Mouse (Mus musculus) kidney, postnatal 0 days (tissue): ENCODE data around the gene Tmem63a. TPM values are rescaled to one million over a fixed set of nuclear protein-coding genes. Genes with fewer than 3 reads are reported as not detected.

Experiments
- ATAC-seq: fragments of 200-750 bp; cut with Nextera tagmentation; replicated peaks from 2 replicates; pipeline ENCODE4 v1.8.0; 2017; ENCODE audit warnings: low read depth, moderate number of reproducible peaks, moderate TSS enrichment, moderate library complexity; ENCODE audit not compliant: low FRiP score
- DNase-seq: peaks from one replicate; pipeline ENCODE4 v3.0.0-alpha.2; 2016; ENCODE audit warnings: low spot score
- H3K27ac ChIP-seq: fragments of 300-500 bp; sonication (generic); 2 replicates; pipeline ENCODE4 v1.5.1; 2014; ENCODE audit warnings: mild to moderate bottlenecking
- H3K27me3 ChIP-seq: fragments of 300-500 bp; sonication (generic); 2 replicates; pipeline ENCODE4 v1.6.1; 2014; ENCODE audit warnings: low read length, mixed read lengths; ENCODE audit not compliant: insufficient read depth
- H3K36me3 ChIP-seq: fragments of 300-500 bp; sonication (generic); 2 replicates; pipeline ENCODE4 v1.6.1; 2014; ENCODE audit warnings: low read length, mixed read lengths; ENCODE audit not compliant: insufficient read depth
- H3K4me1 ChIP-seq: fragments of 300-500 bp; sonication (generic); replicated peaks from 2 replicates; pipeline ENCODE4 v1.6.1; 2014; ENCODE audit warnings: antibody characterized with exemption, low read length, mixed read lengths; ENCODE audit not compliant: insufficient read depth
- H3K4me2 ChIP-seq: fragments of 300-500 bp; sonication (generic); 2 replicates; pipeline ENCODE4 v1.6.1; 2014; ENCODE audit warnings: mild to moderate bottlenecking, low read length, moderate library complexity, mixed read lengths
- H3K4me3 ChIP-seq: fragments of 300-500 bp; sonication (generic); replicated peaks from 2 replicates; pipeline ENCODE4 v1.5.1; 2014; ENCODE audit warnings: low read depth, low read length
- H3K9ac ChIP-seq: fragments of 300-500 bp; sonication (generic); 2 replicates; pipeline ENCODE4 v1.6.1; 2014; ENCODE audit warnings: low read depth, low read length
- H3K9me3 ChIP-seq: fragments of 300-500 bp; sonication (generic); replicated peaks from 2 replicates; pipeline ENCODE4 v1.6.1; 2016; ENCODE audit warnings: low read length, inconsistent platforms, mixed read lengths
- CTCF ChIP-seq: IDR thresholded peaks from 2 replicates; pipeline ENCODE4 v1.5.1; 2016; ENCODE audit warnings: antibody characterized with exemption, low read depth, mild to moderate bottlenecking, moderate library complexity
- WGBS: fragments of 180-500 bp; shearing (Covaris S2); extraction: QIAGEN DNeasy Blood & Tissue Kit; methylation state at CpG from one replicate; pipeline ENCODE4 v1.1.7; 2014; 5-methylcytosine and 5-hydroxymethylcytosine counted together
- polyA plus RNA-seq: library from polyadenylated mRNA; unstranded; fragments of >200 nt; fragmentation: Nextera tagmentation; extraction: Ambion mirVana; gene quantifications from 2 replicates; pipeline ENCODE4 v1.2.1, GENCODE M21; 2015

Tmem63a gene
- polyA plus RNA-seq, 1 experiment from 2014 or later = 10.6 TPM

GRCm38 (mm10) chr1:181022265-181022664, 80.1 kb downstream of the Tmem63a start:
- TF ChIP-seq CTCF = peak; percentile 90
- ATAC-seq = peak; percentile 66
- Histone ChIP-seq H3K4me1 (no peaks in the 10 kb centered on the region), H3K9ac (no peak overlapping the region), H3K4me2 (no peak overlapping the region), H3K27me3 (no peaks in the 10 kb centered on the region), H3K9me3 (no peaks in the 10 kb centered on the region), H3K27ac (no peak overlapping the region), H3K4me3 (no peak overlapping the region), H3K36me3 (no peaks in the 10 kb centered on the region)
- WGBS = 0% methylated on average over 1 of the region's 1 CpGs
- DNase-seq = peak; percentile 76

Other genes starting within 250 kb of the Tmem63a start
- gene Mixl1, start 245.3 kb upstream of the Tmem63a start, polyA plus RNA-seq = 0.30 and 0.36 TPM in 2 replicates
- 18.5 and 19.6 TPM in 2 replicates for gene Acbd3, start 216.3 kb upstream of the Tmem63a start, polyA plus RNA-seq
- 2,528 and 2,557 TPM in 2 replicates for gene H3f3a, start 128.4 kb upstream of the Tmem63a start, polyA plus RNA-seq
- gene Sde2, start 91.2 kb upstream of the Tmem63a start, polyA plus RNA-seq = 25.6 and 29.6 TPM in 2 replicates
- gene Lefty2, start 49.2 kb upstream of the Tmem63a start, polyA plus RNA-seq = 0.09 and 0.39 TPM in 2 replicates
- gene Pycr2, start 38.1 kb upstream of the Tmem63a start, polyA plus RNA-seq = 72.6 and 76.5 TPM in 2 replicates
- 1.5 and 1.6 TPM in 2 replicates for gene Lefty1, start 7.3 kb upstream of the Tmem63a start, polyA plus RNA-seq
- 19.1 and 20.2 TPM in 2 replicates for gene Ephx1, start 78.6 kb downstream of the Tmem63a start, polyA plus RNA-seq
- gene 9130409I23Rik, start 108.9 kb downstream of the Tmem63a start, polyA plus RNA-seq = 0.08 TPM in 1 of 2 replicates, not detected in the other
- gene Nvl, start 201.9 kb downstream of the Tmem63a start, polyA plus RNA-seq = 20.3 and 20.4 TPM in 2 replicates
- 121 and 123 TPM in 2 replicates for gene Cnih4, start 202.3 kb downstream of the Tmem63a start, polyA plus RNA-seq